Mouse (Mus musculus): Measurements from ENCODE around the gene Foxp4. TPM values are rescaled to one million over a fixed set of nuclear protein-coding genes. Genes with fewer than 3 reads are reported as not detected.

The Foxp4 gene
- total and polyA plus RNA-seq, 3 experiments: 7.1 to 50.5 TPM; not detected in 1

- Histone ChIP-seq H3K9me3 (replicated peaks; ENCODE audit: insufficient read depth, low read length) (no peaks in the 10 kb centered on the region), H3K4me3 (ENCODE audit: control insufficient read depth in 1 of 2, insufficient read depth in 1 of 2, low read depth in 2 of 2, low read length in 2 of 2) (no peak overlapping the region), H3K9ac (ENCODE audit: control insufficient read depth, low read depth, low read length, poor library complexity, severe bottlenecking) (no peak overlapping the region), H3K27ac (ENCODE audit: control insufficient read depth, low read depth, low read length) (no peak overlapping the region), H3K27me3 (ENCODE audit: control insufficient read depth in 1 of 2, insufficient read depth in 2 of 2, low read length in 2 of 2) (no peaks in the 10 kb centered on the region), H3K4me1 (ENCODE audit: control insufficient read depth in 1 of 2, insufficient read depth in 2 of 2, low read length in 2 of 2) (peaks cover 0 to 11% of the 10 kb centered on the region in 2 experiments; a peak in 1 of 4 replicates), H3K36me3 (ENCODE audit: control insufficient read depth in 1 of 2, insufficient read depth in 2 of 2, low read length in 2 of 2) (0 out of 4 replicates have a peak, but pooled peaks cover 0 to 3% of the 10 kb centered on the region in 2 experiments), H3K79me2 (ENCODE audit: control insufficient read depth, insufficient read depth, low read length, poor library complexity) (peaks cover 35% of the 10 kb centered on the region)
- DNase-seq (ENCODE audit: low read depth, low spot score): no peak
- TF ChIP-seq ZKSCAN1 (IDR thresholded peaks at IDR 0.05; ENCODE audit: low read depth, low read length) (no peak), UBTF (IDR thresholded peaks at IDR 0.05; ENCODE audit: borderline replicate concordance, insufficient read depth, low read depth, low read length) (no peak), MAX (IDR thresholded peaks at IDR 0.05; ENCODE audit: low read length) (no peak), POLR2A (IDR thresholded peaks at IDR 0.05; ENCODE audit: control insufficient read depth in 1 of 2, insufficient read depth in 1 of 2, low read depth in 1 of 2, low read length in 2 of 2, poor library complexity in 1 of 2) (no peak), ZNF384 (IDR thresholded peaks at IDR 0.05; ENCODE audit: low read depth, low read length) (no peak), ELF1 (IDR thresholded peaks at IDR 0.05; ENCODE audit: low read depth, low read length) (no peak), POLR2AphosphoS5 (IDR thresholded peaks at IDR 0.05; ENCODE audit: borderline replicate concordance, low read depth, low read length) (no peak), CHD2 (IDR thresholded peaks at IDR 0.05; ENCODE audit: low read length) (no peak), JUND (IDR thresholded peaks at IDR 0.05; ENCODE audit: low read depth, low read length) (no peak), KAT2A (conservative IDR thresholded peaks at IDR 0.05; ENCODE audit: low read depth, low read length) (no peak), RCOR1 (IDR thresholded peaks at IDR 0.05; ENCODE audit: low read depth, low read length) (no peak), ZMIZ1 (IDR thresholded peaks at IDR 0.05; ENCODE audit: low read depth, low read length) (no peak), GABPA (IDR thresholded peaks at IDR 0.05; ENCODE audit: low read depth, low read length) (no peak), MYB (IDR thresholded peaks at IDR 0.05; ENCODE audit: low read depth, low read length) (no peak), MEF2A (IDR thresholded peaks at IDR 0.05; ENCODE audit: extremely low read depth, insufficient replicate concordance, low read depth, low read length, poor library complexity, severe bottlenecking) (no peak), SIN3A (IDR thresholded peaks at IDR 0.05; ENCODE audit: low read length) (no peak), E2F4 (IDR thresholded peaks at IDR 0.05; ENCODE audit: borderline replicate concordance, low read depth, low read length) (no peak)
Measured at GRCm38 (mm10) chr17:47922579-47922978, 1.9 kb downstream of the Foxp4 start.

DNA sequence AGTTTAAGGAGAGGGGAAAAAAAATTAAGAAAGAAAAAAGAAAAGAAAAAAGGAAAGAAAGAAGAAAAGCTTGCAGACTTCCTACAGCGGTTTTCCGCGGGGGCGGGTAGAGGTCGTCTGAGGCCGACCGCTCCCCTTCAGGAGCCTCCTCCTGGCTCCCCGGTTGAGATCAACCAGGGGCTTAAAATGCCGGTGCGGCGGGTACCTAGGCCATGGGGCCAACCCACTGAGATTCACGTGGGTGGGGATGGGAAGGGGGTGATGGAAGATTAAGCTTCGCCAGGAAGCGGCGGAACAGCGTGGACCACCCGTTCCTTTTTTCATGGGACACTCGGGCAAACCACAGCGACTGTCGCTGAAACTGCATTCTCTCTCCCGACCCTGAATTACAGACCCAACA lies 2.3 kb downstream of the Foxp4 start:
- TF ChIP-seq HCFC1 (IDR thresholded peaks at IDR 0.05; ENCODE audit: low read depth, low read length) (no peak), ZMIZ1 (IDR thresholded peaks at IDR 0.05; ENCODE audit: low read depth, low read length) (no peak), E2F4 (IDR thresholded peaks at IDR 0.05; ENCODE audit: borderline replicate concordance, low read depth, low read length) (no peak), RAD21 (IDR thresholded peaks at IDR 0.05; ENCODE audit: low read depth, low read length) (no peak), TBP (IDR thresholded peaks at IDR 0.05; ENCODE audit: low read depth, low read length) (no peak), JUND (IDR thresholded peaks at IDR 0.05; ENCODE audit: low read depth, low read length) (no peak), MAX (IDR thresholded peaks at IDR 0.05; ENCODE audit: low read length) (no peak), EP300 (IDR thresholded peaks at IDR 0.05; ENCODE audit: low read depth in 1 of 2, low read length in 2 of 2) (no peak), UBTF (IDR thresholded peaks at IDR 0.05; ENCODE audit: borderline replicate concordance, insufficient read depth, low read depth, low read length) (no peak)
- Histone ChIP-seq H3K36me3 (ENCODE audit: control insufficient read depth in 1 of 2, insufficient read depth in 2 of 2, low read length in 2 of 2) (0 out of 4 replicates have a peak, but pooled peaks cover 0 to 3% of the 10 kb centered on the region in 2 experiments), H3K27me3 (ENCODE audit: control insufficient read depth in 1 of 2, insufficient read depth in 2 of 2, low read length in 2 of 2) (no peaks in the 10 kb centered on the region), H3K9me3 (replicated peaks; ENCODE audit: insufficient read depth, low read length) (no peaks in the 10 kb centered on the region), H3K9ac (ENCODE audit: control insufficient read depth, low read depth, low read length, poor library complexity, severe bottlenecking) (no peak overlapping the region), H3K79me2 (ENCODE audit: control insufficient read depth, insufficient read depth, low read length, poor library complexity) (peaks cover 35% of the 10 kb centered on the region), H3K27ac (ENCODE audit: control insufficient read depth, low read depth, low read length) (no peak overlapping the region), H3K4me3 (ENCODE audit: control insufficient read depth in 1 of 2, insufficient read depth in 1 of 2, low read depth in 2 of 2, low read length in 2 of 2) (no peak overlapping the region), H3K4me1 (ENCODE audit: control insufficient read depth in 1 of 2, insufficient read depth in 2 of 2, low read length in 2 of 2) (peaks cover 0 to 11% of the 10 kb centered on the region in 2 experiments; a peak in 1 of 4 replicates)
- no peak for DNase-seq (ENCODE audit: low read depth, low spot score)
